Comparison of ENCODE assay signal across 28 mouse cellular contexts in the genomic region with DNA sequence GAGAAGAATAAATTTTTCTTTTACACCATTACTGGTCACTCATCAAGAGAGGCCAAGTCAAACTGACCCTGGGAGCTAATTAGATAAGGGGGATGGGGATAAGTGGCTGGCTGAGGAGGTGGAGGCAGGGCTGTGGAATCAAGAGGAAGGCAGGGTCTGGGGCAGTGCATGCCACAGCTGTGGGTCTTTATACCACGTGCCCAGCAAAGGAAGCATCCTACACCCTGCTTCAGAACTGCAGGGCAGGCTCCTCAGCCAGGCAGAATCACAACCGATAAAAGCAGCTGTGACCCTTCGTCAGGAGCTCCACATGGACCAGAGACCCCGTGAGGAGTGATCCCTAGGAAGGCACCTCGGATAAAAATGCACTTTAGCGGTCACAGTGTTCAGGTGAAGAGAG. TPM values are rescaled to one million over a fixed set of nuclear protein-coding genes. Genes with fewer than 3 reads are reported as not detected.
DNase-seq lines count a peak whose midpoint lies in the region; ATAC-seq and TF ChIP-seq lines count a peak whose summit lies in the region.
"Had no signal": no experiment of that assay in that cellular context is flagged by ENCODE, and none has a peak within 500 bp of the region (broad histone marks: within the 10 kb centered on the region; RNA-seq: fewer than 3 reads in every experiment).

No protein-coding gene starts in this region.

- WGBS in heart, embryonic 10.5 days = 34% methylated on average over 6 of the region's 6 CpGs
- whole genome bisulfite sequencing in kidney, postnatal 0 days = 26% methylated on average over 6 of the region's 6 CpGs
- WGBS in midbrain, embryonic 13.5 days = 55% methylated on average over 6 of the region's 6 CpGs
- 52% methylated on average over 6 of the region's 6 CpGs for WGBS in midbrain, embryonic 16.5 days
- 29% methylated on average over 6 of the region's 6 CpGs for WGBS in stomach, postnatal 0 days

- TF ChIP-seq CTCF in kidney, postnatal 0 days (IDR thresholded peaks at IDR 0.05; ENCODE audit: low read depth) = no peak
- no peak for TF ChIP-seq CTCF in stomach, postnatal 0 days (IDR thresholded peaks at IDR 0.05; ENCODE audit: low read depth)

- H3K36me3 ChIP-seq in heart, embryonic 10.5 days = no peaks in the 10 kb centered on the region
- H3K36me3 ChIP-seq in kidney, postnatal 0 days (ENCODE audit: insufficient read depth, low read length) = no peaks in the 10 kb centered on the region
- no peaks in the 10 kb centered on the region for H3K36me3 ChIP-seq in midbrain, embryonic 13.5 days
- no peaks in the 10 kb centered on the region for H3K36me3 ChIP-seq in midbrain, embryonic 16.5 days (ENCODE audit: control insufficient read depth, insufficient read depth, low read length)
- no peaks in the 10 kb centered on the region for H3K36me3 ChIP-seq in stomach, postnatal 0 days (ENCODE audit: control insufficient read depth, insufficient read depth, low read length)
- H3K36me3 ChIP-seq: embryonic facial prominence, embryonic 15.5 days; forebrain, embryonic 10.5 days; heart, embryonic 15.5 days; hindbrain, embryonic 15.5 days had no signal

- peak; percentile 46 for DNase-seq in heart, embryonic 10.5 days (ENCODE audit: low spot score)
- DNase-seq in heart, postnatal 36 days = no peak
- no peak for DNase-seq in kidney, postnatal 0 days (ENCODE audit: low spot score)
- DNase-seq in kidney, adult 11 months = no peak
- DNase-seq in stomach, postnatal 0 days (ENCODE audit: low spot score) = peak; percentile 9
- DNase-seq in cerebellum, adult 9-10 months = no peak
- DNase-seq: adrenal gland, adult 2 months; adrenal gland, postnatal 25 days; cerebellum, adult 18-20 months; cerebellum, postnatal 14 days; embryo, embryonic 11 days; gastrocnemius, postnatal 36 days; heart, adult 18-20 months had no signal

- no peaks in the 10 kb centered on the region for H3K9me3 ChIP-seq in heart, embryonic 10.5 days
- no peaks in the 10 kb centered on the region for H3K9me3 ChIP-seq in kidney, postnatal 0 days (replicated peaks; ENCODE audit: low read length)
- H3K9me3 ChIP-seq in midbrain, embryonic 13.5 days = no peaks in the 10 kb centered on the region
- no peaks in the 10 kb centered on the region for H3K9me3 ChIP-seq in midbrain, embryonic 16.5 days (replicated peaks; ENCODE audit: control insufficient read depth, low read length, poor library complexity, severe bottlenecking)
- no peaks in the 10 kb centered on the region for H3K9me3 ChIP-seq in stomach, postnatal 0 days (ENCODE audit: control insufficient read depth, low read length)
- H3K9me3 ChIP-seq: embryonic facial prominence, embryonic 15.5 days; forebrain, embryonic 10.5 days; heart, embryonic 15.5 days; hindbrain, embryonic 15.5 days had no signal

- H3K4me2 ChIP-seq in kidney, postnatal 0 days (ENCODE audit: low read length) = 0 out of 2 replicates have a peak overlapping the region, but pooled peaks have one; percentile 2
- no peak overlapping the region for H3K4me2 ChIP-seq in midbrain, embryonic 13.5 days (replicated peaks)
- H3K4me2 ChIP-seq in midbrain, embryonic 16.5 days (ENCODE audit: low read length) = no peak overlapping the region
- H3K4me2 ChIP-seq in stomach, postnatal 0 days (replicated peaks; ENCODE audit: low read depth) = no peak overlapping the region
- H3K4me2 ChIP-seq: embryonic facial prominence, embryonic 15.5 days; heart, embryonic 11.5 days; heart, embryonic 15.5 days; hindbrain, embryonic 15.5 days had no signal

- intact Hi-C loops in heart, postnatal 36 days (cut with DNase I) = no loop called here

- no peak for TF ChIP-seq EP300 in stomach, postnatal 0 days (optimal IDR thresholded peaks at IDR 0.05)

- no peak overlapping the region for H3K27ac ChIP-seq in heart, embryonic 10.5 days
- no peak overlapping the region for H3K27ac ChIP-seq in kidney, postnatal 0 days
- no peak overlapping the region for H3K27ac ChIP-seq in midbrain, embryonic 13.5 days
- H3K27ac ChIP-seq in midbrain, embryonic 16.5 days (ENCODE audit: low read length) = no peak overlapping the region
- no peak overlapping the region for H3K27ac ChIP-seq in stomach, postnatal 0 days (replicated peaks)
- H3K27ac ChIP-seq: embryonic facial prominence, embryonic 15.5 days; forebrain, embryonic 10.5 days; heart, embryonic 15.5 days; hindbrain, embryonic 15.5 days had no signal

- ATAC-seq in kidney, postnatal 0 days (replicated peaks; ENCODE audit: low FRiP score, low read depth) = no peak
- peak; percentile 58; the same call in 1 of the 2 replicates for ATAC-seq in midbrain, embryonic 13.5 days
- ATAC-seq in midbrain, embryonic 16.5 days = no peak
- ATAC-seq in stomach, postnatal 0 days (ENCODE audit: low FRiP score, low TSS enrichment) = no peak
- ATAC-seq: activated CD4-positive, CD25-positive, alpha-beta regulatory T cell, adult 4 months; forebrain, embryonic 14.5 days; Patski had no signal

- no peaks in the 10 kb centered on the region for H3K27me3 ChIP-seq in heart, embryonic 10.5 days (ENCODE audit: insufficient read depth, poor library complexity, severe bottlenecking)
- no peaks in the 10 kb centered on the region for H3K27me3 ChIP-seq in kidney, postnatal 0 days (ENCODE audit: insufficient read depth, low read length)
- no peaks in the 10 kb centered on the region for H3K27me3 ChIP-seq in midbrain, embryonic 13.5 days
- no peaks in the 10 kb centered on the region for H3K27me3 ChIP-seq in midbrain, embryonic 16.5 days (ENCODE audit: control insufficient read depth, insufficient read depth, low read depth, low read length)
- no peaks in the 10 kb centered on the region for H3K27me3 ChIP-seq in stomach, postnatal 0 days (ENCODE audit: control insufficient read depth, insufficient read depth, low read length)
- H3K27me3 ChIP-seq: embryonic facial prominence, embryonic 15.5 days; heart, embryonic 15.5 days; hindbrain, embryonic 15.5 days had no signal

- H3K4me1 ChIP-seq in heart, embryonic 10.5 days = 0 out of 2 replicates have a peak, but pooled peaks cover 7% of the 10 kb centered on the region
- no peaks in the 10 kb centered on the region for H3K4me1 ChIP-seq in kidney, postnatal 0 days (replicated peaks; ENCODE audit: insufficient read depth, low read length)
- no peaks in the 10 kb centered on the region for H3K4me1 ChIP-seq in midbrain, embryonic 13.5 days (replicated peaks)
- H3K4me1 ChIP-seq in midbrain, embryonic 16.5 days (ENCODE audit: control insufficient read depth, insufficient read depth, low read length) = no peaks in the 10 kb centered on the region
- no peaks in the 10 kb centered on the region for H3K4me1 ChIP-seq in stomach, postnatal 0 days (replicated peaks; ENCODE audit: control insufficient read depth, insufficient read depth)
- H3K4me1 ChIP-seq: embryonic facial prominence, embryonic 15.5 days; heart, embryonic 15.5 days; hindbrain, embryonic 15.5 days had no signal

- H3K9ac ChIP-seq in kidney, postnatal 0 days (ENCODE audit: low read depth, low read length) = no peak overlapping the region
- H3K9ac ChIP-seq in midbrain, embryonic 13.5 days (replicated peaks) = no peak overlapping the region
- no peak overlapping the region for H3K9ac ChIP-seq in midbrain, embryonic 16.5 days (ENCODE audit: low read depth, low read length)
- no peak overlapping the region; the same call in 1 of the 2 replicates for H3K9ac ChIP-seq in stomach, postnatal 0 days (ENCODE audit: low read length)
- H3K9ac ChIP-seq: embryonic facial prominence, embryonic 15.5 days; heart, embryonic 15.5 days; hindbrain, embryonic 15.5 days had no signal

- H3K4me3 ChIP-seq in heart, embryonic 10.5 days = no peak overlapping the region
- no peak overlapping the region for H3K4me3 ChIP-seq in kidney, postnatal 0 days (replicated peaks; ENCODE audit: low read depth, low read length)
- H3K4me3 ChIP-seq in midbrain, embryonic 13.5 days (replicated peaks) = no peak overlapping the region
- H3K4me3 ChIP-seq in midbrain, embryonic 16.5 days (ENCODE audit: low read depth, low read length) = no peak overlapping the region
- H3K4me3 ChIP-seq in stomach, postnatal 0 days (ENCODE audit: low read depth, low read length) = no peak overlapping the region
- H3K4me3 ChIP-seq: embryonic facial prominence, embryonic 15.5 days; erythroblast, embryonic 14.5 days; forebrain, embryonic 10.5 days; heart, embryonic 15.5 days; hindbrain, embryonic 15.5 days had no signal

RNA-seq across cellular contexts. Expression of gene Rxfp2, which starts 13.1 kb away (rescaled TPM):
- polyA plus RNA-seq in heart, embryonic 10.5 days (2016; fragmentation: Nextera tagmentation; extraction: Ambion mirVana) = 0.36 and 0.59 TPM in 2 replicates
- total RNA-seq in heart, postnatal 36 days (2021) = not detected
- polyA plus RNA-seq in kidney, postnatal 0 days (2015; fragmentation: Nextera tagmentation; extraction: Ambion mirVana) = 0.43 and 0.46 TPM in 2 replicates
- polyA plus RNA-seq in midbrain, embryonic 13.5 days (2015; fragmentation: Nextera tagmentation; extraction: Ambion mirVana) = 0.43 and 0.58 TPM in 2 replicates
- polyA plus RNA-seq in midbrain, embryonic 16.5 days (2015; fragmentation: Nextera tagmentation; extraction: Ambion mirVana) = 1.1 and 1.9 TPM in 2 replicates
- 0.06 and 0.15 TPM in 2 replicates for polyA plus RNA-seq in stomach, postnatal 0 days (2015; fragmentation: Nextera tagmentation; extraction: Ambion mirVana)
- total RNA-seq: adrenal gland, adult 2 months; adrenal gland, postnatal 25 days; common myeloid progenitor, adult 5-6 weeks; gastrocnemius, adult 8-10 months; gastrocnemius, postnatal 36 days; heart, adult 18-20 months; heart, postnatal 25 days had no signal
- polyA plus RNA-seq: activated CD4-positive, CD25-positive, alpha-beta regulatory T cell, adult 4 months; C2C12; erythroblast, embryonic 14.5 days; Patski had no signal

Comparison
In these comparisons a context has a peak if more than half of its experiments do, and no peak if none do; other contexts are left out.
1. DNase-seq: peak in heart, embryonic 10.5 days (single experiment) and stomach, postnatal 0 days (single experiment); none in heart, postnatal 36 days (0 of 2), kidney, postnatal 0 days (single experiment), kidney, adult 11 months (single experiment) and cerebellum, adult 9-10 months (single experiment).